Mouse (Mus musculus) intestine, embryonic 16.5 days (tissue): ENCODE measurements around the gene Lsm2. TPM values are rescaled to one million over a fixed set of nuclear protein-coding genes. Genes with fewer than 3 reads are reported as not detected.

Experiments used
- ATAC-seq: fragments of 200-750 bp; cut with Nextera tagmentation; 2 replicates; pipeline ENCODE4 v1.8.0; 2017; ENCODE audit warnings: moderate TSS enrichment, moderate library complexity
- H3K27ac ChIP-seq: fragments of 300-500 bp; sonication (generic); 2 replicates; pipeline ENCODE4 v1.5.1; 2014; ENCODE audit warnings: mild to moderate bottlenecking, low read length
- H3K27me3 ChIP-seq: fragments of 300-500 bp; sonication (generic); replicated peaks from 2 replicates; pipeline ENCODE4 v1.6.1; 2014; ENCODE audit warnings: low read length, control low read depth, mixed read lengths; ENCODE audit not compliant: control insufficient read depth, insufficient read depth
- H3K36me3 ChIP-seq: fragments of 300-500 bp; sonication (generic); 2 replicates; pipeline ENCODE4 v1.6.1; 2014; ENCODE audit warnings: low read length, control low read depth; ENCODE audit not compliant: control insufficient read depth, insufficient read depth
- H3K4me1 ChIP-seq: fragments of 300-500 bp; sonication (generic); 2 replicates; pipeline ENCODE4 v1.6.1; 2014; ENCODE audit warnings: low read length, control low read depth, mixed read lengths; ENCODE audit not compliant: control insufficient read depth, insufficient read depth
- H3K4me2 ChIP-seq: fragments of 300-500 bp; sonication (generic); 2 replicates; pipeline ENCODE4 v1.6.1; 2014; ENCODE audit warnings: low read depth, low read length, control low read depth
- H3K4me3 ChIP-seq: fragments of 300-500 bp; sonication (generic); 2 replicates; pipeline ENCODE4 v1.5.1; 2014; ENCODE audit warnings: mild to moderate bottlenecking, low read length
- H3K9ac ChIP-seq: fragments of 300-500 bp; sonication (generic); 2 replicates; pipeline ENCODE4 v1.6.1; 2014; ENCODE audit warnings: low read depth, low read length
- H3K9me3 ChIP-seq: fragments of 300-500 bp; sonication (generic); 2 replicates; pipeline ENCODE4 v1.6.1; 2016; ENCODE audit warnings: low read length, control low read depth; ENCODE audit not compliant: control insufficient read depth
- whole genome bisulfite sequencing: fragments of 180-500 bp; shearing (Covaris S2); extraction: QIAGEN DNeasy Blood & Tissue Kit; methylation state at CpG from one replicate; pipeline ENCODE4 v1.1.7; 2014; 5-methylcytosine and 5-hydroxymethylcytosine counted together
- polyA plus RNA-seq: library from polyadenylated mRNA; unstranded; fragments of >200 nt; fragmentation: Nextera tagmentation; extraction: Ambion mirVana; gene quantifications from 2 replicates; pipeline ENCODE4 v1.2.1, GENCODE M21; 2015

Gene Lsm2
- polyA plus RNA-seq, 1 experiment from 2014 or later: 181 TPM

DNA sequence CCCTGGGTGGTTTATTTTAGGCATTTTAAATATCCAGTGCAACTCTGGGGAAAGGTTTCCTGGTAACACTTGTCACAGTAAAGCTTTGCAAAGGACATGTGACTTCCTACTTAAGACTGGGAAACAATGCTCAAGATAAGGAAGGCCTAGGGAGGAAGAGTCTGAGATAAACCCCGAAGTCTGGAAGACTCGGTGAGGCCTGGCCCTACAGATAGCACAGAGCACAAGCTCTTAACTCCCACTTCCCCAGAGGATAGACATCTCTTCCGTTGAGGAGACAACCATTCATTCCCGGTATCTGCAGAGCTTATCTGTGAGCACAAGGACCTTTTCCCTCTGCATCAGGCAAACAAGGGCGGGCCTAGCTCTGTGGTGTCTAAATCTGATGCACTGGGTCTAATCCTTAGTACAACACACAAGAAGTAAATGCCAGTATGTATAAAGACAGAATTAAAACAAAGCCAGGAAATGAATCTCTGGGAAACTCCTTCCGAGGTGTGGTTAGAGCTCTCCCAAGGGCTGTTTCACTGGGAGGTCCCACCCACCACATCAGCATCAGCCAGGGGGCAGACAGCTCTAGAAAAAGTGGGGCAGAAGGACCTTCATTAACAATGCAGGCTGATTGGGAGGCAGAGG is 40.3 kb downstream of the Lsm2 start:
- H3K4me3 ChIP-seq: no peak overlapping the region
- 38% methylated on average over 6 of the region's 6 CpGs for WGBS
- no peaks in the 10 kb centered on the region for H3K27me3 ChIP-seq
- H3K9ac ChIP-seq: no peak overlapping the region
- no peak overlapping the region for H3K4me2 ChIP-seq
- H3K36me3 ChIP-seq: no peaks in the 10 kb centered on the region; the same call in 1 of the 2 replicates
- peak overlapping the region; percentile 6 for H3K27ac ChIP-seq
- no peaks in the 10 kb centered on the region for H3K9me3 ChIP-seq
- 0 out of 2 replicates have a peak, but pooled peaks have one; percentile 29 for ATAC-seq
- peaks cover 26% of the 10 kb centered on the region for H3K4me1 ChIP-seq

DNA sequence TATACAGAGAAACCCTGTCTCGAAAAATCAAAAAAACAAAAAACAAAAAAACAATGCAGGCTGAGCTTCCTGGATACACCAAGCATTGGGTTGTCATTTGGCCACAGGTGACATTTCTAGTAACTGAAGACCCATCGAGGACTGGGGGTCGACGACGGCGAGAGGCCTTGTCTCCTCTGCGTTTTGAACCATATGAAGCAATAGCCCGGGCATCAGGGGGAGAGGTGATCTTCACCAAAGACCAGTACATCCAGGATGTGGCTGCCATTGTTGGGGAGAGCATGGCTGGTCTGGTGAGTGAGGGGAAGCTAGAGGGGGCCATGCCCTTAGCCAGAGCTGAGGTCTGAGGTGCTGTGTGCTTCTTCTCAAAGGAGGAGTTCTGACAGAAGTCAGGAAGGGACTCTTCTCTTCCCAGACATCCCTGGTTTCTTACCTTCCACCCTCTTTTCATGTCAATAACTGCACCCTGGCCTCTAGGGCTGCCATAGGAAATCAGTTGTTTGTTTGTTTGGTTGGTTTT is 40.9 kb downstream of the Lsm2 start:
- ATAC-seq: no peak
- H3K27me3 ChIP-seq: no peaks in the 10 kb centered on the region
- H3K4me3 ChIP-seq: no peak overlapping the region
- H3K4me2 ChIP-seq: no peak overlapping the region
- no peaks in the 10 kb centered on the region; the same call in 1 of the 2 replicates for H3K36me3 ChIP-seq
- no peak overlapping the region for H3K27ac ChIP-seq
- no peaks in the 10 kb centered on the region for H3K9me3 ChIP-seq
- peaks cover 26% of the 10 kb centered on the region for H3K4me1 ChIP-seq
- 92% methylated on average over 8 of the region's 8 CpGs for WGBS
- H3K9ac ChIP-seq: no peak overlapping the region

DNA sequence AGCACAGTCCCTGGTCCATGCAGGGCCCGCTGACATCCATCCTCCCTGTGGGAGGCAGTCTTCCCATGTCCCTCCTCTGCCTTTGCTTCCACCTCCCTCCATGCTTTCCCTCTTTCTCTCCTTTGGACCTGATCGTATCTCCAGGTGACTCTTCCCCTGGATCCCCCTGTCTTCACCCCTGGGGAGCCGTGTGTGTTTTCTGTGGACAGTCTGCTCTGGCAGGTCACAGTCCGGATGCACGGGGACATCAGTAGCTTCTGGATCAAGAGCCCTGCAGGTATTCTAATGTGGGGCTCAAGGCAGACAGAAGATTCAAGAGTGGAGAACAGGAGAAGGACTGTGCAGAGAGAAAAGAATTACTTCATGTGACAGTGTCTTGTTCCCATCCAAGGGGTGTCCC is 41.6 kb downstream of the Lsm2 start:
- Histone ChIP-seq H3K36me3 (no peaks in the 10 kb centered on the region; the same call in 1 of the 2 replicates), H3K4me1 (peaks cover 26% of the 10 kb centered on the region), H3K4me3 (no peak overlapping the region), H3K27me3 (no peaks in the 10 kb centered on the region), H3K4me2 (no peak overlapping the region), H3K9me3 (no peaks in the 10 kb centered on the region), H3K27ac (peak overlapping the region; percentile 36; the same call in 1 of the 2 replicates), H3K9ac (no peak overlapping the region)
- 85% methylated on average over 5 of the region's 5 CpGs for WGBS
- ATAC-seq: no peak

DNA sequence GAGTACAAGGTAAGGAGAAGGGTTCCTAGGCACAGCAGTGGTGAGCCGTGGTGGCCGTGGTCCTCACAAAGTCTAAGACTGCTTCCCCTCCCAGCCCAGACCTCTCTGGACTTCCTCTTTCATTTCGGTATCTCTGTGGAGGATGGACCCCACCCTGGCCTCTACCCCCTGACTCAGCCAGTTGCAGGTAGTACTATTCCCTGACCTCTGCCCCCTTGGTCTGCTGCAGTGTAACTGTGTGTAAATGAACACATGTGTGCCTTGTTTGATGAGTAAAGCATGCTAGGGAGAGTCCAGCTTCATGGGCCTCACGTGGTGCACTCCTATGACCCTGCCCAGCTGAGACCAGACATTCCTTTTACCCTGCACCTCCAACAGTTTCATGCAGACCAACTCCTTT is 42.1 kb downstream of the Lsm2 start:
- Histone ChIP-seq H3K27me3 (no peaks in the 10 kb centered on the region), H3K4me2 (no peak overlapping the region), H3K9me3 (no peaks in the 10 kb centered on the region), H3K36me3 (no peaks in the 10 kb centered on the region; the same call in 1 of the 2 replicates), H3K4me1 (peaks cover 26% of the 10 kb centered on the region), H3K4me3 (no peak overlapping the region), H3K27ac (peak overlapping the region; percentile 36), H3K9ac (peak overlapping the region; percentile 41; the same call in 1 of the 2 replicates)
- 60% methylated on average over 4 of the region's 4 CpGs for WGBS
- ATAC-seq: peak; percentile 64

- H3K9ac ChIP-seq: peak overlapping the region; percentile 41; the same call in 1 of the 2 replicates
- peaks cover 26% of the 10 kb centered on the region for H3K4me1 ChIP-seq
- H3K27ac ChIP-seq: no peak overlapping the region
- ATAC-seq: no peak
- no peaks in the 10 kb centered on the region for H3K9me3 ChIP-seq
- WGBS: 70% methylated on average over 13 of the region's 13 CpGs
- no peaks in the 10 kb centered on the region for H3K27me3 ChIP-seq
- no peak overlapping the region for H3K4me3 ChIP-seq
- H3K36me3 ChIP-seq: no peaks in the 10 kb centered on the region; the same call in 1 of the 2 replicates
- no peak overlapping the region for H3K4me2 ChIP-seq
Measured at GRCm38 (mm10) chr17:35024261-35024660, 42.6 kb downstream of the Lsm2 start.

GRCm38 (mm10) chr17:35024691-35025488 is 43.2 kb downstream of the Lsm2 start:
- peaks cover 28% of the 10 kb centered on the region for H3K4me1 ChIP-seq
- ATAC-seq: no peak
- 73% methylated on average over 7 of the region's 10 CpGs for WGBS
- H3K36me3 ChIP-seq: no peaks in the 10 kb centered on the region
- no peak overlapping the region for H3K4me3 ChIP-seq
- H3K27ac ChIP-seq: no peak overlapping the region
- H3K4me2 ChIP-seq: no peak overlapping the region
- 0 out of 2 replicates have a peak overlapping the region, but pooled peaks have one; percentile 41 for H3K9ac ChIP-seq
- H3K9me3 ChIP-seq: no peaks in the 10 kb centered on the region
- H3K27me3 ChIP-seq: no peaks in the 10 kb centered on the region

GRCm38 (mm10) chr17:35026206-35026605 is 44.5 kb downstream of the Lsm2 start:
- no peaks in the 10 kb centered on the region for H3K9me3 ChIP-seq
- 0 out of 2 replicates have a peak overlapping the region, but pooled peaks have one; percentile 29 for H3K9ac ChIP-seq
- no peaks in the 10 kb centered on the region for H3K36me3 ChIP-seq
- 84% methylated on average over 5 of the region's 5 CpGs for WGBS
- H3K4me3 ChIP-seq: no peak overlapping the region
- peak overlapping the region; percentile 12; the same call in 1 of the 2 replicates for H3K4me2 ChIP-seq
- no peaks in the 10 kb centered on the region for H3K27me3 ChIP-seq
- H3K27ac ChIP-seq: no peak overlapping the region
- ATAC-seq: no peak
- H3K4me1 ChIP-seq: peaks cover 25% of the 10 kb centered on the region

GRCm38 (mm10) chr17:35027277-35028068 is 45.8 kb downstream of the Lsm2 start, which contains the start of gene Sapcd1:
TSS of gene Sapcd1 (minus strand) at chr17:35028016.
- Histone ChIP-seq H3K4me2 (0 out of 2 replicates have a peak within 1 kb of the TSS, but pooled peaks have one; percentile 3), H3K4me1 (peaks cover 15% of the 10 kb centered on the region), H3K4me3 (peak within 1 kb of the TSS; percentile 1), H3K36me3 (no peaks in the 10 kb centered on the region), H3K27ac (peak within 1 kb of the TSS; percentile 78), H3K9me3 (no peaks in the 10 kb centered on the region), H3K27me3 (no peaks in the 10 kb centered on the region), H3K9ac (peak within 1 kb of the TSS; percentile 34; the same call in 1 of the 2 replicates)
- ATAC-seq: peak; percentile 57
- WGBS: 40% methylated on average over 13 of the region's 13 CpGs
